In genomic region chr6:42264626-42265312, GRCm38 (mm10) we compare ENCODE assay signal across 8 mouse cellular contexts. TPM values are rescaled to one million over a fixed set of nuclear protein-coding genes. Genes with fewer than 3 reads are reported as not detected.
DNase-seq lines count a peak whose midpoint lies in the region; ATAC-seq and TF ChIP-seq lines count a peak whose summit lies in the region.

TSS of gene Casp2 (plus strand) at chr6:42264985.

- peaks cover 26% of the 10 kb centered on the region for H3K36me3 ChIP-seq in embryonic facial prominence, embryonic 13.5 days
- H3K36me3 ChIP-seq in kidney, adult 2 months (ENCODE audit: control insufficient read depth, insufficient read depth, low read length): peaks cover 5% of the 10 kb centered on the region; the same call in 1 of the 2 replicates
- peaks cover 27% of the 10 kb centered on the region for H3K36me3 ChIP-seq in limb, embryonic 12.5 days
- H3K36me3 ChIP-seq in midbrain, embryonic 15.5 days (replicated peaks): peaks cover 22% of the 10 kb centered on the region
- H3K36me3 ChIP-seq in spleen, adult 2 months (ENCODE audit: control insufficient read depth, insufficient read depth, low read length): peaks cover 14% of the 10 kb centered on the region

- TF ChIP-seq POLR2A in kidney, adult 2 months (IDR thresholded peaks at IDR 0.05; ENCODE audit: low read depth, low read length): peak; percentile 21
- TF ChIP-seq POLR2A in spleen, adult 2 months (IDR thresholded peaks at IDR 0.05; ENCODE audit: low read depth, low read length): 0 out of 2 replicates have a peak, but pooled peaks have one; percentile 4

- peak within 1 kb of the TSS; percentile 90 for H3K4me3 ChIP-seq in embryonic facial prominence, embryonic 13.5 days
- H3K4me3 ChIP-seq in kidney, adult 2 months (ENCODE audit: insufficient read depth, low read depth, low read length): peak within 1 kb of the TSS; percentile 70
- peak within 1 kb of the TSS; percentile 75 for H3K4me3 ChIP-seq in limb, embryonic 12.5 days (replicated peaks)
- peak within 1 kb of the TSS; percentile 62 for H3K4me3 ChIP-seq in midbrain, embryonic 15.5 days
- peak within 1 kb of the TSS; percentile 93 for H3K4me3 ChIP-seq in spleen, adult 2 months (ENCODE audit: extremely low read depth, insufficient read depth, insufficient read length)

- H3K9ac ChIP-seq in embryonic facial prominence, embryonic 13.5 days: peak within 1 kb of the TSS; percentile 96
- peak within 1 kb of the TSS; percentile 92 for H3K9ac ChIP-seq in limb, embryonic 12.5 days (replicated peaks)
- H3K9ac ChIP-seq in midbrain, embryonic 15.5 days: peak within 1 kb of the TSS; percentile 80

- H3K4me1 ChIP-seq in embryonic facial prominence, embryonic 13.5 days: peaks cover 10% of the 10 kb centered on the region
- peaks cover 2% of the 10 kb centered on the region; the same call in 1 of the 2 replicates for H3K4me1 ChIP-seq in kidney, adult 2 months (ENCODE audit: control insufficient read depth, insufficient read depth, low read length)
- peaks cover 5% of the 10 kb centered on the region; the same call in 1 of the 2 replicates for H3K4me1 ChIP-seq in limb, embryonic 12.5 days (replicated peaks)
- H3K4me1 ChIP-seq in midbrain, embryonic 15.5 days: peaks cover 21% of the 10 kb centered on the region
- H3K4me1 ChIP-seq in spleen, adult 2 months (ENCODE audit: control insufficient read depth, insufficient read depth, insufficient read length): no peaks in the 10 kb centered on the region

- no peaks in the 10 kb centered on the region for H3K27me3 ChIP-seq in embryonic facial prominence, embryonic 13.5 days
- H3K27me3 ChIP-seq in kidney, adult 2 months (replicated peaks; ENCODE audit: control insufficient read depth, insufficient read depth, low read length): no peaks in the 10 kb centered on the region
- H3K27me3 ChIP-seq in limb, embryonic 12.5 days: no peaks in the 10 kb centered on the region
- no peaks in the 10 kb centered on the region for H3K27me3 ChIP-seq in midbrain, embryonic 15.5 days (replicated peaks)
- no peaks in the 10 kb centered on the region for H3K27me3 ChIP-seq in spleen, adult 2 months (ENCODE audit: control insufficient read depth, insufficient read depth, low read length)

- TF ChIP-seq CTCF in kidney, adult 2 months (conservative IDR thresholded peaks at IDR 0.05; ENCODE audit: insufficient read depth, insufficient read length, low read depth, low read length): peak; percentile 96
- peak; percentile 59; the same call in 1 of the 2 replicates for TF ChIP-seq CTCF in spleen, adult 2 months (IDR thresholded peaks at IDR 0.05; ENCODE audit: extremely low read depth, insufficient read depth, insufficient read length, insufficient replicate concordance)

- H3K27ac ChIP-seq in embryonic facial prominence, embryonic 13.5 days: peak within 1 kb of the TSS; percentile 95
- peak within 1 kb of the TSS; percentile 63 for H3K27ac ChIP-seq in kidney, adult 2 months (ENCODE audit: insufficient read depth, low read depth, low read length)
- peak within 1 kb of the TSS; percentile 94 for H3K27ac ChIP-seq in limb, embryonic 12.5 days
- peak within 1 kb of the TSS; percentile 91 for H3K27ac ChIP-seq in midbrain, embryonic 15.5 days
- H3K27ac ChIP-seq in spleen, adult 2 months (ENCODE audit: insufficient read depth, low read length): peak within 1 kb of the TSS; percentile 87

- WGBS in embryonic facial prominence, embryonic 13.5 days: under 1% methylated on average over 49 of the region's 51 CpGs
- under 1% methylated on average over 49 of the region's 51 CpGs for WGBS in kidney, adult 2 months
- WGBS in limb, embryonic 12.5 days: under 1% methylated on average over 47 of the region's 51 CpGs
- WGBS in midbrain, embryonic 15.5 days: 1% methylated on average over 44 of the region's 51 CpGs
- WGBS in spleen, adult 2 months: under 1% methylated on average over 51 of the region's 51 CpGs

- peak; percentile 100 for ATAC-seq in embryonic facial prominence, embryonic 13.5 days (ENCODE audit: insufficient number of reproducible peaks, insufficient read depth, low FRiP score, low TSS enrichment, low read depth)
- ATAC-seq in limb, embryonic 12.5 days (ENCODE audit: insufficient number of reproducible peaks, insufficient read depth, low FRiP score, low TSS enrichment, low read depth): peak; percentile 100
- peak; percentile 99 for ATAC-seq in midbrain, embryonic 15.5 days (replicated peaks)

- peak within 1 kb of the TSS; percentile 92 for H3K4me2 ChIP-seq in embryonic facial prominence, embryonic 13.5 days
- H3K4me2 ChIP-seq in limb, embryonic 12.5 days: peak within 1 kb of the TSS; percentile 86
- H3K4me2 ChIP-seq in midbrain, embryonic 15.5 days: peak within 1 kb of the TSS; percentile 78

- H3K9me3 ChIP-seq in embryonic facial prominence, embryonic 13.5 days: no peaks in the 10 kb centered on the region
- H3K9me3 ChIP-seq in limb, embryonic 12.5 days: no peaks in the 10 kb centered on the region
- no peaks in the 10 kb centered on the region for H3K9me3 ChIP-seq in midbrain, embryonic 15.5 days

- peak; percentile 95 for DNase-seq in 3134 (ENCODE audit: extremely low read depth, insufficient read length, low spot score)
- peak; percentile 99 for DNase-seq in adrenal gland, postnatal 36 days
- peak; percentile 99 for DNase-seq in heart, adult 18-20 months
- peak; percentile 99 for DNase-seq in kidney, adult 2 months
- peak; percentile 87 to 96 for DNase-seq in spleen, adult 2 months (ENCODE audit: low read depth in 1 of 2, low spot score in 2 of 2)

RNA-seq across cellular contexts. Expression of gene Casp2, which starts in this region (rescaled TPM):
- total RNA-seq in adrenal gland, postnatal 36 days (2021): 10 to 100 TPM; 17.8 to 20.6 TPM
- polyA plus RNA-seq in embryonic facial prominence, embryonic 13.5 days (2015; fragmentation: Nextera tagmentation; extraction: Ambion mirVana): 59.5 and 69.9 TPM in 2 replicates
- total RNA-seq in heart, adult 18-20 months (2021): 10 to 100 TPM; 11.0 to 13.7 TPM
- polyA plus RNA-seq in kidney, adult 2 months (2012; rRNA removed): 17.4 and 18.2 TPM in 2 replicates
- 75.9 and 77.1 TPM in 2 replicates for polyA plus RNA-seq in limb, embryonic 12.5 days (2016; fragmentation: Nextera tagmentation; extraction: Ambion mirVana)
- polyA plus RNA-seq in midbrain, embryonic 15.5 days (2015; fragmentation: Nextera tagmentation; extraction: Ambion mirVana): 45.9 and 47.7 TPM in 2 replicates
- 32.2 and 33.6 TPM in 2 replicates for polyA plus RNA-seq in spleen, adult 2 months (2012; rRNA removed)

Comparison
In these comparisons a context has a peak if more than half of its experiments do, and no peak if none do; other contexts are left out.
1. Peak in every context shown above with its lines: DNase-seq, ATAC-seq, H3K4me3 ChIP-seq and H3K27ac ChIP-seq.